Mouse (Mus musculus): ENCODE measurements at regions not wholly inside any gene's neighbourhood (a gene's known extent, or its start where the extent isn't known, plus 50 kb on each side); places are given as distances from the start of the nearest gene placed in this dataset.
A peak's percentile ranks its signal among the peaks of the same experiment; 100 is the strongest.

DNA sequence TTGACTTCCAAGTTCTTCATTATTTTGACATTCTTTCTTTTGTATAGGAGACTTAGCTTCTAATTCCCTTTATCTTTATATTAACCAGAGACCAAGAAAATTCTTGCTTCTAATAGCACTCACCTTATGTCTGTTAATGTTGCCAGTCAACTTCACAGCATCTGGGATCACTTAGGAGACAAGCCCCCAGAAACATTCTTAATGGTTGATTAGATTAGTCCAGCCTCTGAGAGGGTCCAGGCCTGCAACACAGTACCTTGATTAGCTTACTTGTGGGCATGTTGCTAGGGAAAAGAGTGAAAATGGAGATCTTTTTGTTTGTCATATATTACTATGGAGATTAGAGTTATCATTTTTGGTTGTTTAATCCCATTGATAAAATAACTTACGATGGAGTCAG lies 778.8 kb downstream of the Brinp3 start:
- DNase-seq: no peak

DNA sequence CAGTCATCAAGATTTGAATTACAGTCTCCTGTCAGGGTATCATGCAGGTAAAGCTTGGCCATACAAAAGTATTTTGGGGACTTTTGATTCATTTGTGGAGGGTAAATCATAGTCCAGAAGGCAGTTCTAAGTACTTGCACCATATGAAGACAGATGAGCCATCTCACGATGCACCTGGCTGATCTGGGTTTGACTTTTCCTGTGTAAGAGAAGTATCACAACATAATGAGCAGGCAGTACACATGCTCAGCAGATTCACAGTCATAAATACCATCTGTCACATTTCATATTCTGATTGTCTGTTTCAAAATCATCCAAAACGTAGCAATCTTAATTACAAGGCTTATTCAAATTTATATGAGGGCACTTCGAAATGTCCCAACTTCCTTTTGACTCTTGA lies 796.6 kb downstream of the Brinp3 start:
- DNase-seq: no peak

DNA sequence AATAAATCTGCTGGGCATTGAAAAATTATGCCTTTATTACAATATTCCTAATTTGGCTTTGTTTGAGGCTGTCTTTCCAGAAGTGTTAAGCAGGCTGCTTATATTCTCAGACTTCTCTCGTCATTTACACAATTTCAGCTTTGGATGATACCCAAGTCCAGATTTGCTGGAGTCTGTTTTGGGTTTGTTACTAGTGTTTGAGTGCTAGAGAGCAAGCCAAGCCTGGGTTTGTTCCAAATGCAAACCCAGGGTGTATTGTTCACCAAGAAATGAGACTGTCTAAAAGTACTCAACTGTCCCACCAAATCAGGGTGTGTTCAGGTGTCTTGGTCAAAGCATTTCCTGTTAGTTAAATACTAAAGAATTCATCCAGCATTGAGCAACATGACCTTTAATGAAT lies 814.7 kb downstream of the Brinp3 start:
- peak; percentile 5 for DNase-seq

DNA sequence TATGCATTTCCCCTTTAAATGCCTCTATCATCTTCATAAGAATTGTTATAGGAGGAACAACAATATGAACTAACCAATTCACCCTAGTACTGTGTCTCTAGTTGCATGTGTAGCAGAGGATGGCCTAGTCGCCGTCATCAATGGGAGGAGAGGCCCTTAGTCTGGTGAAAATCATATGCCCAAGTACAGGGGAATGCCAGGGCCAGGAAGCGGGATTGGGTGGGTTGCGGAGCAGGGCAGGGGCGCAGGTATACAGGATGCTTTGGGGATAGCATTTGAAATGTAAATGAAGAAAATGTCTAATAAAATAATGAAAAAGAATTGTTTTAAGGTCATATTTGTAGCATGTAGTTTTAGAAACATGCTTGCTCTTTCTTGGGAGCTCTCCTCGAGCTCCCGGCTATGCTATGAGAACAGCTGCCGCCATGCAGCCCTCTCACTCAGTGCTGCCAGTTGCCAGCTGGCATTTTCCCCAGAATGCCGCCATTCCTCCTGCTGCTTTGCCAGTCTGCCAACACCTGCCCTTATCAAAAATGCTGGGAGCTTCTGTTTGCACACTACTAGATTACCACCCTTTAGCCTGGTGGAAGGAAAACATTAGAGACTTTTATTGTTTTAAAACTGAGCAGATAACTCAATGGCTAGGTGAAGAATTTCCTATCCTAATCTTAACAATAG lies 848.9 kb downstream of the Brinp3 start:
- peak; percentile 68 for DNase-seq

DNA sequence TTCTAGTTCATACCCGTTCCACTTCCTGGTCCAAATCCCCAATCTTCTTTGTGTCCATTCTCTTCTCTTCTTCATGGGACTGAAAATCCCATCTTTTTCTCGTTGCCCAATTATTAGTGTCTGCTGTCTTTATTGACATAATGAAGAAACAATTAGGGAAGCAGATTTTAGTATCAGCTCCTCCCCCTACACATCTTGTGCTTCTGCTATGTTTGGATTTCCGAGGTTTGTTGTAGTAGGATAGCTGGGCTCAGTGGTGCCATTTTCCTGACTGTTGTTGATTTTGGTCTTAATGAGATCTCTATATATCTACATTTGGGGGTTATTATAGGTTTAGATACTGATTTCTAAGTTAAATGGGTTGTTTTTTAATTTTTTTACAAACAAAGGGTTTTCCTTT lies 849.5 kb downstream of the Brinp3 start:
- DNase-seq: no peak

All from right cerebral cortex, postnatal 14 days (tissue).